Mouse (Mus musculus): ENCODE data around the gene Crim1.

DNA sequence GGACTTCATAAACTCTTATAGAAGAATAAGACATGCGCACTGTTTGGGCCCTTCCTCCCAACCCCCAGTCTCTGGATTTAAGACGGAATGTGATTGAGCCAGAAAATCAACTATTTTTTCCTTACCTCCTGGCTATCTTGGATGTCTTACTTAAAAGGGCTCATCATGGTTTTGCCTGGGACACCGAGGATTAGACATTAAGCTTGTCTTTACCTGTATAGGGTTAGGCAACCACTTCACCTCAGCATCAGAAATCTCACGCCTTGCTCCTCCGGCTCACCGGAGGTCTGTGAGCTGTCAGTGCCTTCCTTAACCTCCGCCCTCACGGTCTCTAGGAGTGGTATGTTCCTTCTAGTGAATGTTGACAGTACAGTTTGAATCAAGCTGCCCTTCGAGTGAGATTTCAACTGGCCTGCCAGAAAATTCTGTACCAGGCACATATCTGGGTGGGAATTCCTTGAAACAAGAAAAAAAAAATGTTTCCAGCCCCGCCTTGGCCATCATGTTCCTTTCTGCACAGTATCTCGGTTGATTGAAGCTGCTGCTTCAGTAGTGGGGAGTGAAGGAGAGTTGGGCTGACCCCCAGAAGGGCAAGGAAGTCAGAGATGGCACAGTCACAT, 121.3 kb downstream of the Crim1 start:
- TF ChIP-seq POLR2A (IDR thresholded peaks at IDR 0.05; ENCODE audit: low read depth, low read length) (no peak), CTCF (IDR thresholded peaks at IDR 0.05; ENCODE audit: extremely low read depth, insufficient read length, insufficient replicate concordance, low read depth, low read length) (no peak)

All from small intestine, adult 2 months (tissue).